Mouse (Mus musculus) c-Kit-positive CD71-positive TER-119-negative erythroid progenitor cells, embryonic 14.5 days (primary cell): ENCODE data around the gene Tsga10.
"Not testable (repeated sequence)": the region's sequence is repeated elsewhere in the genome, so short reads cannot be mapped to it uniquely, and the experiment has no call there.

Source experiments
- DNase-seq: peaks from one replicate; pipeline ENCODE4 v3.0.0-alpha.2; 2013; ENCODE audit warnings: low read depth

The Tsga10 gene

DNA sequence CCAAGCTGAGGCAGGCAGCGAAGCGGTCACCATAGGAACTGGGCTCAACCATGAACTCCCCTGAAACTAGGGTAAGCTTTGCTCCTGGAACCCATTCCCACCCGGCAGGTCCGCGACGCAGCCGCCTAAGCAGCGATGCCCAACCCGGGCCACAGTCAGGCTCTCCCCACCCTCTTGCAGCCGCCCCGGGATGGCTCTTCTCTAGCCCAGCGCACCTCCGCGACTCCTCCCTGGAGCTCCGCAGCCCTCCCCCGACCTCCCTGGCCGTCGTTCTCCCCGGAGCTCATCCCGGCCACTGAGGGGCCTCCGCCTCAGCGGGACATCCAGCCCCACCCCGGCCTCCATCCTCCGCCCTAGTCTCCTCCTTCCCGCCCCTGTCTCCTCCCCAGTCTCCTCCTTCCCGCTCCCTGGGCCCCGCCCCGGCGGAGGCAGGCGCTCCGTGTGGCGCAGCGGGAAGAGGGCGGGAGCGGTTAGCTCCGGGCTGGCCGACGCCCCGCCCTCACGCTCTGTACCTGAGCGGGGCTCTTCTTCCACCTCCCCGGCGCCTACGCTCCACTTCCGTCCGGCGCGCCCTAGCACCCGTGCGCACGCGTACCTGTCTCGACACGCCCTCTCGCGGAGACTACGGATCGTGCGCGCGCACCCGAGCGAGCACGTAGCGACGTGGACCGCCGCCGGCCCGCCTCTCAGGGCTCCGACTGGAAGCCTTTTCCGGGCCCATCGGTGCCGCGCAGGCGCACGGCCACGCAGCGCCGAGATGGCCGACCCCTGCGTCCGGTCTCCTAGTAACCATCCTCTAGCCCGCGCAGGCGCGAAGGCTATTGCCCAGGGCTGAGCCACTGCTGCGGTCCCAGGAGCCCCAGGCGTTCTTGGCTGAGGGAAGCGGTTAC, 1.5 kb downstream of the Tsga10 start:
- peak; percentile 96 for DNase-seq

- DNase-seq: no peak
These were observed 15.5 kb downstream of the Tsga10 start for GRCm38 (mm10) chr1:37850696-37851095.

- DNase-seq: no peak
These were observed 19.4 kb downstream of the Tsga10 start for GRCm38 (mm10) chr1:37846878-37847277.

DNA sequence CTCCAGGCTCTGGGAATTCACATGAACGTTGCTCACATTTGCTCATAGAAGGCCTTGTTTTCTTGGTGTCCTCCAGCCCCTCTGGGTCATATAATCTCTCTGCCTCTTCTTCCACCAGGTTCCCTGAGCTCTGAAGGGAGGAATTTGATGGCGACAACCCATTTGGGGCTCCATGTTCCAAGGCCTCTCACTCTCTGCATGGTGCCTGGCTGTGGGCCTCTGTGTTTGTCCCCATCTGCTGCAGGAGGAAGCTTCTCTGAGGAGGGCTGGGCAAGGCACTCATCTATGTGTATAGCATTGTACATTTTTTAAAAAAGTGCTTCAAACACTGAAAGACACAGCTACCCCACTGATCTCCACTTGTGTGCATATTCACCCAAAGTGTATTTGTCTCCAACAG, 34.5 kb downstream of the Tsga10 start:
- DNase-seq: no peak

GRCm38 (mm10) chr1:37802291-37802690, 63.9 kb downstream of the Tsga10 start:
- not testable (repeated sequence) for DNase-seq

DNA sequence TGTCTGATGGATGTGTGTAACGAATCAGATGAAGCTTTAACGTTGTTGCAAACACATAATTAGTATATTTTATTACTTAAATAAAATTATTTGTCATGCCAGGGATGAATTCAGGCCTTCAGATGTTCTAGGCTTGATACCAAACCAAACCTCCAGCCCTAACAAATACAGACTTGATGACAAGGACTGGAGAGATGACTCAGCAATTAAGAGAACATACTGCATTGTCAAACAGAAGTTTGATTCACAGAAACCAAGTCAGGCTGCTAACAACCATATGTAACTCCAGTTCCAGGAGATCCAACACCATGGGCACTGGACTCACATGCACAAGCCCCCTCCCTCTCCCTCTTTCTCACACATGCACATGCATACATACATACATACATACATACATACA, 65.9 kb downstream of the Tsga10 start:
- no peak for DNase-seq

- DNase-seq: no peak
These were observed 66.7 kb downstream of the Tsga10 start for GRCm38 (mm10) chr1:37799505-37799904.

- DNase-seq: no peak
These were observed 106.8 kb downstream of the Tsga10 start for GRCm38 (mm10) chr1:37759407-37759806.

DNA sequence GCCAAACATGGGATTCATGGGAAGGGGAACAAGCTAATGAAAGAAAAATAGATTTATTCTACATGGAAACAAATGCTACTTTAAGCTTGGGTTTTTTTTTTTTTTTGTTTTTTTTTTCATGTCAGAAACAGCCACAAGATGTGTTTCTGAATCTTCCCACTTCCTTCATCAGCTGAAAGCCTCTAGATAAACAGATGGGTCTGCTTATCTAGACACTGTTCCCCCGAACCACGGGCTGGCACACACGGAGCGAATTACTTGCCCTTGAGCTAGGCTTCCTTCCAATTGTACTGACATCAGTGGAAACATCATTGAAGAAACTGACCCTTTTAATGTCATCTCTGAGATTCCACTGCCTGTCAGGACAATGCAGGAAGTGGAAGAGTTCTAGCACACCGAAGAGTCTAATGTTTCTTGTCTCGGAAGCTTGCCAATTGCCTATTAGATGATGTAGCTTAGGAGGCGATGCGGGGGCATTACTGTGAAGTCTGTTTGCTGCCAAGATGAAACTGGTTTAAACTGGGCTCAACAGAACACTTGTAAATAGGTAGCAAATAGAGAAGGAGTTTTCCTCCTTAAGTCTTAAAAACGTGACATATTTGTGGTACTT, 121.5 kb downstream of the Tsga10 start:
- peak; percentile 5 for DNase-seq

DNA sequence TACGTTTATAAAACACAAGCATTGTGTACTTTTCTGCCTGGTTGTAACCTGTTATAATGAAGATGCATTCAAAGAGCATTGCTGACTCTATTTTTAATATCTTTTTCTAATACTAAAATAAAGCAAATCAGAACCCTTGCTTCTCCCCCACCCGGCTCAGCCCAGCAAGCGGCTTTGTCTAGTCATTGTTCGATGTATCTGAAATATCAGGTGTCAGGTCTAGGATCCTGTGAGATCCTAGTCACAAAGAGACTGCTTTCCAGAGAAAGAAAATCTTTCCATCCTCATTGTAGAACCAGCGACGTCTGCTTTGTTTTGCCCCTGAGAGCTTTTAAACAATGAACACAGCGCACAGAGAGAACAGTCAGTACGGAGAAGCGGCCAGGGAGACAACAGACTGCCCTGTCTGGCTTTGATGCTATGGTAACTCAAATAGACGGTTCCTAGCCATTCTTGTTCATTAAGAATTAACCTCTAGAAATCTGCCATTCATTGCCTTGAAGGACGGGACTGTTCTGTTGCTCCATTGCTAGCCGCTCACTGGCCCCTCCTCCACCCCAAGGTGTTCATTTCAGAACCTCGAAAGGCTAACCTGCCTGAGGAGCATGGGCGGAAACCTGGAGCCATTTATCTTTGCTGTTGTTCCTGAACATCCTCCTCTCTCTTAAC, 123.5 kb downstream of the Tsga10 start:
- DNase-seq: no peak

DNA sequence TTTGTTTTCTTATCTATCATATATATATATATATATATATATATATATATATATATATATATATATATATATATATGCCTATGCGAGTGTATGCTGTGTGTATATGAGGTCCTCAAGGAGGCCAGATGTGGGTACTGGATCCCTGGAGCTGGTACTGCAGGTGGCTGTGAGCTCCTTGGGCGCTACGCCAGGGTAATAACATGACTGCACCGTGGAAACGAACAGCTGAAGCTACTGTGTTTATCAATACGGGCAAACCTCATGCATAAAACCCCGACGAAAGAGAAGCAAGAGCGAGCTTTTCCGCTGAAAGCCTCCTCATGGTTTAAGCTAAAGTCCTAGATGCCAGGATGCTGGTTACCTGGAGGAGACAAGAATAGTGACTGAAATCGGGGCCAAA, 124.1 kb downstream of the Tsga10 start:
- DNase-seq: no peak

DNA sequence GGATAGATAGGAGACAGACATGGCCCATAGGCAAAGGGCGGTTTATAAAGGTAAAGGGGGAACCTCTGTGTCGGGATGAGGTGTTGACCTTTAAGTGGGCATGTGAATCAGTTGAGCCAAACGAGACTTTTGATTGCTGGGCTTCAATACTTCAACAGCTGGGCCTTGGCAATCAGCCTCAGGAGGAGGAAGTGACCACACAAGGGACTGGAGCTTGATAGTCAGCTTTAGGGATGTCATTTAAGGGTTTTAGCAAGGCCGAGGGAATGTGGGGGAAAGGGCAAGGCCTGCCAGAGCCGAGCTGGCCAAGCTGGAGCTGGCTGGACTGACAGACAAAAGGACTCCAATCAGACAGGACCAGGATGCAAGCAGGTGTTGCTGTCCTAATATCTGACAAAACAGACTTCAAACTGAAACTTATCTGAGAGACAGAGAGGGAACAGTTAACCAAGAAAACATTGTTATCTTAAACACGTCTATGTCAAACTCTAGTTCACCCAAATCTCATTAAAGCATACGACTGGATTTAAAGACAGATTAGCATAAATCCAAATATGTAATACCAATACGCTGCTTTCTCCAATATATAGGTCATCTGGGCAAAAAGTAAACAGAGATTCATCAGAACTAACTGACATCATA, 125.9 kb downstream of the Tsga10 start:
- DNase-seq: no peak

DNA sequence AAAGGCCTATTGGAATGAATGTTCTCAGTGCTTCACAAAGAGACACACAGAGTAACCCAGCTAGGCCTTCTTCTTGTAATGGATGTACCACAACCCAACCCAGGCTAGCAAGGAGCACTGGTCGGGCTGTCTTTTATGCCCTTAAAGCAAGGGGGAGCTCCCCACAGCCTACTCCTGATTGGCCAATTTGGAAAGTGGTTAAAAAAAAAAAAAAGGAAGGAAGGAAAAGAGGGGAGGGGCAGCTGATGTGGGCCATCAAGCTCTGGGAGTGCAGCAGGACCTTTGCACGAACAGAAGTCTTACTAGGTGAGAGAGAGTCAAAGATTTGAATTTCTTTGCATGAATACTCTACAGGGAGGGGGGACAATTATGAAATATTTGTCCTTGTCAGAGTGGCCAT, 127.3 kb downstream of the Tsga10 start:
- no peak for DNase-seq

GRCm38 (mm10) chr1:37737045-37737444, 129.2 kb downstream of the Tsga10 start:
- peak; percentile 40 for DNase-seq

DNA sequence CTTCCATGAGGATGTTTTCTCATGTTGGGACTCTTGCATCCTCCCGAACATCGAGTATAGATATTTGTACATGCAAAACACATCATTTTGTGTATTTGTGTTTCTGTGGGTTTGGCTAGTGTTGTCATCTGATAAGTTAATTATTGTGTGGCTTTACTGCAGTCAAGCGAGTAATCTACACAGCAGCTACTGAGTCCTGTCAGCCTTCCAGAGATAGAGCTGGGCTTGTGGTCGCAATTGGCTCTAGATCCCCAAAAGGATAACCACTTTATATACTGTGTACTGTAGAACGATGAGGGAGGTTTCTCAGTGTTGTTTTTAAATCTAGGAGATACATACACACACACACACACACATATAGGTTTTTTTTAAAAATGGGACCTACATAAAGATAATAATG, 130.3 kb downstream of the Tsga10 start:
- no peak for DNase-seq

- no peak for DNase-seq
These were observed 131.4 kb downstream of the Tsga10 start for GRCm38 (mm10) chr1:37734841-37735240.

- no peak for DNase-seq
These were observed 136.9 kb downstream of the Tsga10 start for GRCm38 (mm10) chr1:37729353-37729752.

- no peak for DNase-seq
These were observed 138.2 kb downstream of the Tsga10 start for GRCm38 (mm10) chr1:37728053-37728452.

DNA sequence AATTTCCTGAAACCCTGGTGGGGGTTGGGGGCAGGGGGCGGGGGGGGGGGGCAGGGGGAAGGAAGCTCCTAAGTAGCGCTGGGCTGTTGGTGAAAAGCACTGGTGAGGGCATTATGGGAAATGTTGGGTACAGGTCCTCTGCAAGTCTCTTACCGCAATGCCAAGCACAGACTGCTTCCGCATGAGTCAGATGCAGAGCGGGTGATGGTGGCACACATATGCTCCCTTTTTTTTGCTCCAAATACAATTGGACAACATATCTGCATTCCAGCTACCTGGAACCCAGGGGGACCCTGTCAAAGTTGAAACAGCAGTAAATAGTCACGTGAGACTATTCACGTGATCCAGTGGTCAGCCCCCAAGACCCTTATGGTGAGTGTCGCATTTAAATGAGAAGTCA, 139.0 kb downstream of the Tsga10 start:
- no peak for DNase-seq

DNA sequence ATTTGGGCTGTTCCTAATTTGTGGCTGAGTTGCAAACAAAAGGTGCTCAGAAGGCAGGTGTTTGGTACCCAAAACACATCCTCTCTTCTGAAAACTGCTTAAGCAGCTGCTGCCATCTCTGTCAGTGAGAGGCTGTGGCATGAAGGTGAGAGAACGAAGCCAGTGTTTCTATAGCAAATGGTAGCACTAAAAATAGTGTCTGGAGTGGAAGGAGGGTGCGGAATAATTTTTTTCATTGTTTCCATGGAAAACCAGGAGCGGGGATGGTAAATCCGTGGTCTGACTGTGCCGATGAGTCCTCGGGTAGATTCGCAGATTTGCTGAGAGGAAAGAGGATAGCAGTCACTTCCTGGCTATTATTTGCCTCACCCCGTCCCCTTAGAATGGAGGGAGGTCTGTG, 139.8 kb downstream of the Tsga10 start:
- no peak for DNase-seq

GRCm38 (mm10) chr1:37725880-37726279, 140.3 kb downstream of the Tsga10 start:
- no peak for DNase-seq

DNA sequence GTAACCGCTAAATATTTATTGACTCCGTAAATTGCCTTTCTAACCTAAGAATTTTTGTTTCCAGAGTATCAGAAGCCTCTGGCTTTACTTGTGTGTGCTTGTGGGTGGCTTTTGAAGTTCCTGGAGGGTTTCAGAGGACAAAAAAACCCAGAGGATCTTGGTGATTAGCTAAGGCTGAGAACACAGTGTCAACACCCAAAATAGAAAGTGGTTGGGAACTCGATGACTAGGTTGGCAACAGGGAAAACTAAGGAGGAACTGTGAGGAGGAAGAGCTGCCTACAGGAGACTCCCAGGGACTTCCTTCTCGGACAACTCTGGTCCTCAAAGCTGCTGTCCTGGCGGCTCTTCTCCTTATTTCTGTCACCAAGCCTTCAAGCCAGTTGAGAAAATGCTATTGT, 145.1 kb downstream of the Tsga10 start:
- DNase-seq: no peak
